Mouse (Mus musculus) CH12.LX (cell line): ENCODE measurements around the gene Coro2a. TPM values are rescaled to one million over a fixed set of nuclear protein-coding genes. Genes with fewer than 3 reads are reported as not detected.

ENCODE experiments used
- DNase-seq: peaks from one replicate; pipeline ENCODE4 v3.0.0-alpha.2; 2013; ENCODE audit errors: extremely low read depth
- H3K27ac ChIP-seq: 2 replicates; pipeline ENCODE4 v1.5.1; 2012; ENCODE audit warnings: low read depth, mild to moderate bottlenecking, control low read depth, moderate library complexity; ENCODE audit not compliant: insufficient read depth
- H3K27me3 ChIP-seq: replicated peaks from 2 replicates; pipeline ENCODE3; 2012; ENCODE audit warnings: inconsistent platforms
- H3K36me3 ChIP-seq, 2 experiments: replicated peaks in 1 of 2; 2 replicates each; pipeline versions ENCODE3 to v1.6.1; 2012; ENCODE audit warnings: inconsistent platforms in 1 of 2, low read length in 1 of 2, mild to moderate bottlenecking in 1 of 2, mixed read lengths in 1 of 2, moderate library complexity in 1 of 2; ENCODE audit not compliant: control insufficient read depth in 1 of 2, insufficient read depth in 1 of 2
- H3K4me1 ChIP-seq, 2 experiments: 2 replicates each; pipeline ENCODE4 v1.6.1; 2012; ENCODE audit warnings: inconsistent platforms in 1 of 2, moderate library complexity in 1 of 2; ENCODE audit not compliant: insufficient read depth in 2 of 2, control insufficient read depth in 1 of 2
- H3K4me2 ChIP-seq: 2 replicates; pipeline ENCODE4 v1.6.1; 2012; ENCODE audit warnings: low read depth, mild to moderate bottlenecking, control low read depth; ENCODE audit not compliant: poor library complexity, insufficient read depth, severe bottlenecking
- H3K4me3 ChIP-seq, 3 experiments: fragments of 150-350 bp in 1 of 3; sonication (generic) in 1 of 3; replicated peaks in 1 of 3; 2 replicates each; pipeline versions ENCODE3 to v1.5.1; 2011 to 2012; ENCODE audit warnings: low read depth in 2 of 3, low read length in 2 of 3, mild to moderate bottlenecking in 2 of 3, moderate library complexity in 2 of 3, control low read depth in 1 of 3, improper control_type of control experiment in 1 of 3, inconsistent platforms in 1 of 3, mixed read lengths in 1 of 3; ENCODE audit not compliant: poor library complexity in 1 of 3
- H3K79me2 ChIP-seq: replicated peaks from 2 replicates; pipeline ENCODE4 v1.6.1; 2012; ENCODE audit warnings: mild to moderate bottlenecking, moderate library complexity; ENCODE audit not compliant: control insufficient read depth, poor library complexity, insufficient read depth, severe bottlenecking; ENCODE audit errors: extremely low read depth
- H3K9ac ChIP-seq: 2 replicates; pipeline ENCODE4 v1.6.1; 2012; ENCODE audit warnings: low read depth, mild to moderate bottlenecking, control low read depth, moderate library complexity; ENCODE audit not compliant: insufficient read depth
- H3K9me3 ChIP-seq: replicated peaks from 2 replicates; pipeline ENCODE3; 2012; ENCODE audit warnings: low read length, inconsistent platforms, mixed read lengths
- BHLHE40 ChIP-seq: IDR thresholded peaks from 2 replicates; pipeline ENCODE4 v1.6.1; 2011; ENCODE audit warnings: mild to moderate bottlenecking, low read depth, low read length, improper control_type of control experiment
- CHD1 ChIP-seq: IDR thresholded peaks from 2 replicates; pipeline ENCODE4 v1.6.1; 2012; ENCODE audit warnings: low read depth, low read length, improper control_type of control experiment, inconsistent platforms
- CHD2 ChIP-seq: IDR thresholded peaks from 2 replicates; pipeline ENCODE4 v1.6.1; 2011; ENCODE audit warnings: low read length, improper control_type of control experiment
- CTCF ChIP-seq, 2 experiments: IDR thresholded peaks in 1 of 2; conservative IDR thresholded peaks in 1 of 2; 2 replicates each; pipeline ENCODE4 v1.5.1; 2011 to 2012; ENCODE audit warnings: low read depth in 2 of 2, low read length in 2 of 2, improper control_type of control experiment in 1 of 2, inconsistent platforms in 1 of 2, mild to moderate bottlenecking in 1 of 2, moderate library complexity in 1 of 2
- E2F4 ChIP-seq: IDR thresholded peaks from 2 replicates; pipeline ENCODE4 v1.6.1; 2011; ENCODE audit warnings: low read depth, low read length, improper control_type of control experiment; ENCODE audit not compliant: insufficient replicate concordance
- ELF1 ChIP-seq: IDR thresholded peaks from 2 replicates; pipeline ENCODE4 v1.6.1; 2014; ENCODE audit warnings: low read depth, mild to moderate bottlenecking, inconsistent platforms, low read length, improper control_type of control experiment
- EP300 ChIP-seq: IDR thresholded peaks from 2 replicates; pipeline ENCODE4 v1.6.1; 2011; ENCODE audit warnings: low read length, improper control_type of control experiment
- ETS1 ChIP-seq: conservative IDR thresholded peaks from 2 replicates; pipeline ENCODE4 v1.6.1; 2012; ENCODE audit warnings: low read depth, mild to moderate bottlenecking, inconsistent platforms, low read length, improper control_type of control experiment, moderate library complexity
- GABPA ChIP-seq: IDR thresholded peaks from 2 replicates; pipeline ENCODE4 v1.6.1; 2012; ENCODE audit warnings: low read depth, low read length, improper control_type of control experiment, inconsistent platforms; ENCODE audit not compliant: insufficient replicate concordance
- HCFC1 ChIP-seq: IDR thresholded peaks from 2 replicates; pipeline ENCODE4 v1.6.1; 2012; ENCODE audit warnings: low read depth, mild to moderate bottlenecking, inconsistent platforms, low read length, improper control_type of control experiment
- IRF4 ChIP-seq: IDR thresholded peaks from 2 replicates; pipeline ENCODE4 v1.6.1; 2014; ENCODE audit warnings: low read depth, mild to moderate bottlenecking, inconsistent platforms, low read length, improper control_type of control experiment
- JUN ChIP-seq: IDR thresholded peaks from 2 replicates; pipeline ENCODE4 v1.6.1; 2011; ENCODE audit warnings: low read depth, mild to moderate bottlenecking, low read length, improper control_type of control experiment, moderate library complexity; ENCODE audit not compliant: insufficient read depth
- JUND ChIP-seq: conservative IDR thresholded peaks from 2 replicates; pipeline ENCODE4 v1.6.1; 2011; ENCODE audit warnings: low read depth, low read length, improper control_type of control experiment
- KAT2A ChIP-seq: IDR thresholded peaks from 2 replicates; pipeline ENCODE4 v1.6.1; 2012; ENCODE audit warnings: low read length, improper control_type of control experiment, inconsistent platforms; ENCODE audit not compliant: insufficient replicate concordance
- MAFK ChIP-seq: IDR thresholded peaks from 2 replicates; pipeline ENCODE4 v1.6.1; 2011; ENCODE audit warnings: low read length, improper control_type of control experiment; ENCODE audit not compliant: insufficient replicate concordance
- MAX ChIP-seq: IDR thresholded peaks from 2 replicates; pipeline ENCODE4 v1.6.1; 2011; ENCODE audit warnings: low read length, improper control_type of control experiment
- MAZ ChIP-seq: IDR thresholded peaks from 2 replicates; pipeline ENCODE4 v1.6.1; 2012; ENCODE audit warnings: low read depth, mild to moderate bottlenecking, inconsistent platforms, low read length, improper control_type of control experiment, moderate library complexity
- MEF2A ChIP-seq: IDR thresholded peaks from 2 replicates; pipeline ENCODE4 v1.6.1; 2014; ENCODE audit warnings: low read depth, mild to moderate bottlenecking, inconsistent platforms, low read length, improper control_type of control experiment, borderline replicate concordance
- MXI1 ChIP-seq: IDR thresholded peaks from 2 replicates; pipeline ENCODE4 v1.6.1; 2011; ENCODE audit warnings: mild to moderate bottlenecking, low read depth, low read length, improper control_type of control experiment
- MYC ChIP-seq: IDR thresholded peaks from 2 replicates; pipeline ENCODE4 v1.6.1; 2011; ENCODE audit warnings: low read depth, mild to moderate bottlenecking, improper control_type of control experiment, low read length
- NELFE ChIP-seq: IDR thresholded peaks from 2 replicates; pipeline ENCODE4 v1.6.1; 2011; ENCODE audit warnings: low read depth, low read length, improper control_type of control experiment
- NRF1 ChIP-seq: IDR thresholded peaks from 2 replicates; pipeline ENCODE4 v1.6.1; 2014; ENCODE audit warnings: low read depth, mild to moderate bottlenecking, inconsistent platforms, low read length, improper control_type of control experiment, moderate library complexity
- PAX5 ChIP-seq: IDR thresholded peaks from 2 replicates; pipeline ENCODE4 v1.6.1; 2012; ENCODE audit warnings: low read length, inconsistent platforms, mixed read lengths
- POLR2A ChIP-seq: IDR thresholded peaks from 2 replicates; pipeline ENCODE4 v1.6.1; 2011; ENCODE audit warnings: low read depth, mild to moderate bottlenecking, improper control_type of control experiment, low read length
- POLR2AphosphoS2 ChIP-seq: IDR thresholded peaks from 2 replicates; pipeline ENCODE4 v1.6.1; 2011; ENCODE audit warnings: low read depth, low read length, improper control_type of control experiment
- RAD21 ChIP-seq: IDR thresholded peaks from 2 replicates; pipeline ENCODE4 v1.6.1; 2011; ENCODE audit warnings: low read depth, mild to moderate bottlenecking, low read length, improper control_type of control experiment, moderate library complexity
- RCOR1 ChIP-seq: conservative IDR thresholded peaks from 2 replicates; pipeline ENCODE4 v1.6.1; 2012; ENCODE audit warnings: low read depth, mild to moderate bottlenecking, inconsistent platforms, low read length, improper control_type of control experiment
- SIN3A ChIP-seq: IDR thresholded peaks from 2 replicates; pipeline ENCODE4 v1.6.1; 2012; ENCODE audit warnings: low read length, improper control_type of control experiment, inconsistent platforms
- SMC3 ChIP-seq: IDR thresholded peaks from 2 replicates; pipeline ENCODE4 v1.6.1; 2011; ENCODE audit warnings: low read depth, low read length, improper control_type of control experiment
- TBP ChIP-seq: conservative IDR thresholded peaks from 2 replicates; pipeline ENCODE4 v1.6.1; 2011; ENCODE audit warnings: low read depth, low read length, improper control_type of control experiment
- TCF12 ChIP-seq: IDR thresholded peaks from 2 replicates; pipeline ENCODE4 v1.6.1; 2014; ENCODE audit warnings: low read depth, mild to moderate bottlenecking, inconsistent platforms, low read length, improper control_type of control experiment
- UBTF ChIP-seq: IDR thresholded peaks from 2 replicates; pipeline ENCODE4 v1.6.1; 2012; ENCODE audit warnings: low read depth, mild to moderate bottlenecking, inconsistent platforms, low read length, improper control_type of control experiment, moderate library complexity
- USF1 ChIP-seq: IDR thresholded peaks from 2 replicates; pipeline ENCODE4 v1.6.1; 2014; ENCODE audit warnings: low read depth, mild to moderate bottlenecking, inconsistent platforms, low read length, improper control_type of control experiment
- USF2 ChIP-seq: conservative IDR thresholded peaks from 2 replicates; pipeline ENCODE4 v1.6.1; 2011; ENCODE audit warnings: low read depth, low read length, improper control_type of control experiment
- ZC3H11A ChIP-seq: IDR thresholded peaks from 2 replicates; pipeline ENCODE4 v1.6.1; 2012; ENCODE audit warnings: low read depth, mild to moderate bottlenecking, inconsistent platforms, low read length, improper control_type of control experiment
- ZKSCAN1 ChIP-seq: IDR thresholded peaks from 2 replicates; pipeline ENCODE4 v1.6.1; 2012; ENCODE audit warnings: low read depth, inconsistent platforms, low read length, improper control_type of control experiment, borderline replicate concordance
- ZMIZ1 ChIP-seq: IDR thresholded peaks from 2 replicates; pipeline ENCODE4 v1.6.1; 2012; ENCODE audit warnings: low read depth, mild to moderate bottlenecking, inconsistent platforms, low read length, improper control_type of control experiment
- ZNF384 ChIP-seq: IDR thresholded peaks from 2 replicates; pipeline ENCODE4 v1.6.1; 2012; ENCODE audit warnings: low read depth, low read length, improper control_type of control experiment, inconsistent platforms
- dilution Hi-C: fragments of 300-500 bp; cut with MboI; formaldehyde crosslinking; loops from 2 replicates; pipeline ENCODE4 v1.14.3; 2020; ENCODE audit warnings: low sequenced_read_pairs; ENCODE audit not compliant: extremely low pct_unique_long_range_greater_than_20kb, extremely low pct_ligation_motif_present
- in situ Hi-C: fragments of 300-500 bp; cut with MboI; formaldehyde crosslinking; loops from 3 replicates; pipeline ENCODE4 v1.14.3; 2019; ENCODE audit warnings: low sequenced_read_pairs, low pct_ligation_motif_present, low pct_unique_long_range_greater_than_20kb, mixed read lengths
- polyA plus RNA-seq: library from polyadenylated mRNA; unstranded; fragments of >175 nt; gene quantifications from 2 replicates; pipeline ENCODE4 v1.2.1, GENCODE M21; 2012; ENCODE audit warnings: low read depth; ENCODE audit not compliant: insufficient read length
- total RNA-seq, 2 experiments: library from RNA; depleted of rRNA; stranded (reverse); fragments of 300-350 nt in 1 of 2; fragments of >200 nt in 1 of 2; gene quantifications; 2 replicates each; pipeline ENCODE4 v1.2.3; 2012 to 2014

Coro2a gene
- total and polyA plus RNA-seq, 3 experiments, result 24.6 to 223 (median 129) TPM

GRCm38 (mm10) chr4:46597286-46597961 lies 4.6 kb downstream of the Coro2a start:
- H3K9ac ChIP-seq, result peak overlapping the region; percentile 98; the same call in 1 of the 2 replicates
- DNase-seq, result peak; percentile 52
- peaks cover 87% of the 10 kb centered on the region for H3K79me2 ChIP-seq
- peaks cover 24 to 71% of the 10 kb centered on the region in 2 experiments for H3K4me1 ChIP-seq
- peak overlapping the region; percentile 94 for H3K4me2 ChIP-seq
- peak overlapping the region in 2 of 3 experiments; percentile 23 to 58 for H3K4me3 ChIP-seq
- H3K27me3 ChIP-seq, result no peaks in the 10 kb centered on the region
- dilution Hi-C loops (no loop called here), in situ Hi-C loops (no loop called here)
- peaks cover 9 to 39% of the 10 kb centered on the region in 2 experiments for H3K36me3 ChIP-seq
- peak overlapping the region; percentile 91 for H3K27ac ChIP-seq
- TF ChIP-seq NELFE (no peak), IRF4 (peak; percentile 11; the same call in 1 of the 2 replicates), GABPA (no peak), USF1 (no peak), POLR2A (no peak; the same call in none of the 2 replicates), HCFC1 (no peak), RCOR1 (no peak), ZNF384 (no peak), UBTF (no peak), PAX5 (no peak), ELF1 (peak; percentile 91), TBP (no peak), SIN3A (peak; percentile 14; the same call in 1 of the 2 replicates), CTCF (conservative IDR thresholded peaks at IDR 0.05 in 1 of 2, IDR thresholded peaks at IDR 0.05 in 1 of 2; ENCODE audit: low read depth in 2 of 2, low read length in 2 of 2) (no peak), MEF2A (peak; percentile 34; the same call in 1 of the 2 replicates), USF2 (no peak), CHD2 (no peak; the same call in 1 of the 2 replicates), MAFK (0 out of 2 replicates have a peak, but pooled peaks have one; percentile 4), MAX (no peak), EP300 (0 out of 2 replicates have a peak, but pooled peaks have one; percentile 25), KAT2A (0 out of 2 replicates have a peak, but pooled peaks have one; percentile 55), JUN (no peak), MAZ (no peak), ZC3H11A (no peak), ZKSCAN1 (no peak), ZMIZ1 (0 out of 2 replicates have a peak, but pooled peaks have one; percentile 5), CHD1 (no peak), MXI1 (no peak), SMC3 (no peak), POLR2AphosphoS2 (no peak), ETS1 (peak; percentile 11; the same call in 1 of the 2 replicates), E2F4 (no peak), TCF12 (peak; percentile 42; the same call in 1 of the 2 replicates), MYC (no peak), JUND (no peak), NRF1 (no peak), BHLHE40 (no peak), RAD21 (no peak)
- H3K9me3 ChIP-seq, result no peaks in the 10 kb centered on the region
